Mouse (Mus musculus) CD4-positive, CD25-positive, alpha-beta regulatory T cell (primary cell): ENCODE results near the gene Olfr1248. TPM values are rescaled to one million over a fixed set of nuclear protein-coding genes. Genes with fewer than 3 reads are reported as not detected.

Source experiments
- polyA plus RNA-seq: library from polyadenylated mRNA; unstranded; fragments of 100-300 nt; shearing (Covaris generic); gene quantifications from one replicate; pipeline ENCODE4 v1.2.1, GENCODE M21; 2017

Gene Olfr1248
- polyA plus RNA-seq: not detected

GRCm38 (mm10) chr2:89618145-89618544 lies at the start of gene Olfr1248:
Olfr1248 (minus strand) TSS chr2:89618245.

GRCm38 (mm10) chr2:89661367-89661766 lies 43.3 kb upstream of the Olfr1248 start, which contains the start of gene Olfr1250:
Olfr1250 (minus strand) TSS chr2:89661467.

GRCm38 (mm10) chr2:89634883-89635282 lies 16.8 kb upstream of the Olfr1248 start, which contains the start of gene Olfr1249:
Olfr1249 (minus strand) TSS chr2:89634983.

GRCm38 (mm10) chr2:89614030-89614429 lies 4.0 kb downstream of the Olfr1248 start, which contains the start of gene Olfr1247:
Olfr1247 (minus strand) TSS chr2:89614130.

GRCm38 (mm10) chr2:89593057-89593456 lies 25.0 kb downstream of the Olfr1248 start, which contains the start of gene Olfr1246:
Olfr1246 (minus strand) TSS chr2:89593157.

GRCm38 (mm10) chr2:89578347-89578746 lies 39.7 kb downstream of the Olfr1248 start, which contains the start of gene Olfr1245:
Olfr1245 (minus strand) TSS chr2:89578447.

Other genes starting within 250 kb of the Olfr1248 start
- gene Olfr1238, start 208.6 kb downstream of the Olfr1248 start, polyA plus RNA-seq: not detected
- not detected for gene Olfr1239, start 197.8 kb downstream of the Olfr1248 start, polyA plus RNA-seq
- not detected for gene Olfr1240, start 175.2 kb downstream of the Olfr1248 start, polyA plus RNA-seq
- gene Olfr1241, start 131.1 kb downstream of the Olfr1248 start, polyA plus RNA-seq: not detected
- gene Olfr1242, start 119.9 kb downstream of the Olfr1248 start, polyA plus RNA-seq: not detected
- gene Olfr1243, start 86.8 kb downstream of the Olfr1248 start, polyA plus RNA-seq: not detected
- gene Olfr1245, start 39.8 kb downstream of the Olfr1248 start, polyA plus RNA-seq: not detected
- not detected for gene Olfr1246, start 25.1 kb downstream of the Olfr1248 start, polyA plus RNA-seq
- 0.02 TPM for gene Olfr1247, start 4.1 kb downstream of the Olfr1248 start, polyA plus RNA-seq
- gene Olfr1249, start 16.7 kb upstream of the Olfr1248 start, polyA plus RNA-seq: not detected
- gene Olfr1250, start 43.2 kb upstream of the Olfr1248 start, polyA plus RNA-seq: not detected
- not detected for gene Olfr1251, start 53.7 kb upstream of the Olfr1248 start, polyA plus RNA-seq
- gene Olfr1252, start 106.8 kb upstream of the Olfr1248 start, polyA plus RNA-seq: not detected
- gene Olfr1253, start 138.8 kb upstream of the Olfr1248 start, polyA plus RNA-seq: not detected
- not detected for gene Olfr1254, start 175.4 kb upstream of the Olfr1248 start, polyA plus RNA-seq
- not detected for gene Olfr1255, start 193.8 kb upstream of the Olfr1248 start, polyA plus RNA-seq
- gene Olfr1256, start 223.3 kb upstream of the Olfr1248 start, polyA plus RNA-seq: not detected
- gene Olfr48, start 230.0 kb upstream of the Olfr1248 start, polyA plus RNA-seq: not detected